Mouse (Mus musculus) cerebral cortex, adult 2 months (tissue): ENCODE measurements around the gene Dhh.

ENCODE experiments used
- WGBS: fragments of 180-500 bp; shearing (Covaris S2); methylation state at CpG from one replicate; pipeline ENCODE4 v1.1.7; 2018; 5-methylcytosine and 5-hydroxymethylcytosine counted together

Dhh gene

DNA sequence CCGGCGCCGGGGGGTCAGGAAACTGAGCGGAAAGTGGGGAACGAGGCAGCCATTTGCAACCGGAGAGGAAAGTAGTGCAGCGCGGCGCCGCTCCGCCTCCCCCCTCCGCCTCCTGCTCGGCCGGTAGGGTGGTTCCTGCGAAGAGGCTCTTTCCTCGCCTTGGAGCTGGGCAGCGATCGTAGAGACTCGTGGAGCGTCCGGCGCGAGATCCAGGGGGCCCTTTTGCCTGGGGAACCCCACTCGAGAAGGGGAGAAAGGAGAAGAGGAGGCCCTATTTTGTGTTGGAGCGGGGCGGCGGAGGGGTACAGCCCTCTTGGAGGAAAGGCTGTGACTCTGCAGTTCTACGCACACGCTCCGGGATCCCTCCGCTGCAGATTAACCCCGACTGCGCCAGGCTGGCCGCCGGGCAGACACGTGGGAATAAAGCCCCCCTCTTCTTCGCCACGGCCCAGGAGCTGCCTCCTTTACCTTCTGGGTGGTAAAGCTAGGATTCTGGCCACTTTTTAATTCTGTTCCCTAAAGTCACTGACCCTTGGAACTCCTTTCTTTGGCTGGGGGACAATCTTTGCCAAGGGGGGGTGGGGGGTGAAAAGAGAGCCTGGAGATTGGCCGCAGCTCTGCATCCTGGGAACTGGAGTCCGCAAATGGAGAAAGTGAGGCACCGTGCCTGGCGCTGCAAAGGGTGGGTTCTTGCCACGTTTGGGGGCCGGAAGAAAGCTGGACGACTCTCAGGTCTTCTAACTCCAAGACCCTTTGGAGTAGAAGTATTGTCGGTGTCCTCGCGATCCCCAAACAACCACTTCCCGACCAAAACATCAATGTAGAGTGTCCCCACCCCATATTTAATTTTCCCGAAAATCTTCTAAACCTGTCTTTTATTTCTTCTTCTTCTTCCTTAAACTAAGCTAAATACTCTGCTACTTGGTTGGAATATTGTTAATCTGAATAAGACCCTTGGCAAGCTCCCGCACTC lies 26.1 kb downstream of the Dhh start:
- 1% methylated on average over 51 of the region's 51 CpGs for WGBS

DNA sequence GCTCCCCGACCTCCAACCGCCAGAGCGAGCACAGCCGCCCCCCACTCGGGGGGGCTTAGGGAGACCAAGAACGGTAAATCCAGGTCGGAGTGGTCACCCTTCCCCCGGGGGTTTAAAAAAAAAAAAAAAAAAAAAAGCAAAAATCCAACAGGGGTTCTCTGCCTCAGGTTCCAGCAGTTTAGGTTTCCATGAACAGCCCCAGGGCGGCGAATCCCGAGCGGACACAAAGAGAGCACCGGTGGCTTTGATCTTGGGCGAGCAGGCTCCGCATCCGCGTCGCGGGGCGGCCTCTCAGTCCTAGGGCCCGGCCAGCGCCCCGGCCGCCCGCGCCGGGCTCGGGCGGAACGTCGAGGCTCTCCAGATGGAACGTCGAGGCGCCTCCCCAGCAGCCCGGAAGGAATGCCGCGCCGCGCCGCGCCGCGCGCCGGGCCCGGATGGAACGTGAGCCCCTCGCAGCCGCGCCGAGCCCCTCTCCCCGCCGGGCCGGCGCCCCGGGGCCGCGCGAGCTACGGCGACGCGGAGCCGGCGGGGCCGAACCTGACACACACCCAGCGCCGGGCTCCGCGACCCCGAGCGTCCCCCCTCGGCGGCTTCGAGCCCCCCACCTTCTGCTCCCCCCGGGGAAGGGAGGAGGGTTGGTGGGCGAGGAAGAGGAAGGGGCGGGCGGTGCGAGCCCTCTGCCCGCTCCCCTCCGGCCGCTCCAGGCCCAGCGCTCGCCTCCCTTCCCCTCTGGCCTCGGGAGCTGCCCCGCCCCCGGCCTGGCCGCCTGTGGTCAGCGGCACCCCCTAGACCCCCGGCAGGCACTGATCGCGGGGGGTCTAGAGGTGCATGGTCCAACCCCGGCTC lies 27.0 kb downstream of the Dhh start, which contains the start of gene Kmt2d:
Gene Kmt2d (minus strand): TSS at position 135 of the 846 bp plus-strand sequence.
- under 1% methylated on average over 91 of the region's 94 CpGs for WGBS

GRCm38 (mm10) chr15:98870179-98871069 lies 27.9 kb downstream of the Dhh start:
- WGBS, result under 1% methylated on average over 16 of the region's 16 CpGs

GRCm38 (mm10) chr15:98869342-98870178 lies 28.8 kb downstream of the Dhh start:
- 4% methylated on average over 8 of the region's 8 CpGs for WGBS

DNA sequence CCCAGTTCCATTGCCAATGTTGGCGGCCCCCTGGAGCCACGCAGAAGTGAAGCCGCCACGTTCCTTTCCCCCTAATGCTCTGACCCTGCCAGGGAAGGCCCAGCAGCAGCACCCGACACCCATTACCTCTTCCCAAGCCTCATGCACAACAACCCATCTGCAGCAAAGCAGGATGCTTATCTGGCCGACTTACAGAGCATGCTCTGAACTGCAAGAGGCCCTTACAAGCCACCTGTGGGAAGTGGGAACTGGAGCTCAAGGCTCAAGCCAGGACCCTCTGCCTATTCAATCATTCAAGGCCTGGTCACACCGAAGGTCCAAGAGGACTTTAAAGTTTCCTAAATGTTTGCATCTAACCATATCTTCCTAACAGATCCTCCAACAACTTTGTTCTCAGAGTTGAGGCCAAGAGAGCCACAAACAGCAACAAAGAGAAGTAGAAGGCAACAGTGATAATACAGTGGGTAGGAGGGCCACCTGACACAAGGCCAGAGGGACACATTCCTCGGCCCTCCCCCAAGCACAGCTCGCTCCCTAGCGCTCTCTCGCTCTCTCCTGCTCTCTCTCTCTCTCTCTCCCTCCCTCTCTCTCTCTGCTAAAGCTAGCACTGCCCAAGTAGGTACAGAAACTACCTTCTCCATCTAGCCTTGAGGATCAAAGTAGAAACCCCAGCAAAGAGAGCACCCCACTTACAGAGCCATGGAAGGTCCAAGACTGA lies 29.8 kb downstream of the Dhh start:
- 16% methylated on average over 11 of the region's 11 CpGs for WGBS

DNA sequence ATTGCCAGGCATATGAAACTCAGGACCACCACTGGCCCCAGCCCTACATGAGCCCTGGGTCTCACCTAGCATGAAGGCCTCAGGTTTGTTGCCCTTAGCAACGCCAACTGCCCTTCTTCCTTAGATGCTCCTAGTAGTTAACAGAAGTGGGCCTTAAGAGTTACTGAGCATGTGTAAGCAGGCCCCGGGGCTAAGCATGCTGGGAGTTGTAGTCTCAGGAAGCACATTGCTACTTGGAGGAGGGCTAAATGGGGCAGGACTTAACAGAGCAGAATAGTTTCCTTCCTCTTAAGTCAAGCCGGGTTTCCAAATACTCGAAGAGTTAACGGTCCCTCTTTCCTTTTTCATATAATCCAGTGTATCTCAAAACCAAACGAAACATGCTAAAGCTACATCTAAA lies 31.0 kb downstream of the Dhh start:
- WGBS, result 19% methylated on average over 6 of the region's 6 CpGs

DNA sequence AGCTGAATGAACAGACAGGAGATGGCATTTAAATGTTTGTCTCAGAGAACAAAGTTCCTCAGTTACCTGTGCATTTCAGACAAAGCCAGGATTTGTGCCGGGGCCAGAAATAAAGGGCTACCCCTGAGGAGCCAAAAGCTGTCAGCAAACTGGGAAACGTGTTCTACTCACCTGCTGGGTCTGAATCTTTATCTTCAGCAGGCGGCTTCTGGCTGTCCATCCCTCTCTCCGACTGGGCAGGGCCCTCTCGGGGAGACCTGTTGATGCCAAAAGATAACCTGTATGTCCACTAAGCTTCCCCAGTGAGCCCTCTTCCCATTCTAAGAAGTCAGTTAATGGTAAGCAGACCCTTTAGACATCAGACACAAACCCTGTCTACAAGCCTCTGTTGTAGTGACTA lies 31.8 kb downstream of the Dhh start:
- 79% methylated on average over 5 of the region's 5 CpGs for WGBS

- WGBS, result 95% methylated on average over 8 of the region's 8 CpGs
Measured at GRCm38 (mm10) chr15:98865771-98866170, 32.6 kb downstream of the Dhh start.

GRCm38 (mm10) chr15:98864951-98865350 lies 33.4 kb downstream of the Dhh start:
- 92% methylated on average over 6 of the region's 6 CpGs for WGBS

DNA sequence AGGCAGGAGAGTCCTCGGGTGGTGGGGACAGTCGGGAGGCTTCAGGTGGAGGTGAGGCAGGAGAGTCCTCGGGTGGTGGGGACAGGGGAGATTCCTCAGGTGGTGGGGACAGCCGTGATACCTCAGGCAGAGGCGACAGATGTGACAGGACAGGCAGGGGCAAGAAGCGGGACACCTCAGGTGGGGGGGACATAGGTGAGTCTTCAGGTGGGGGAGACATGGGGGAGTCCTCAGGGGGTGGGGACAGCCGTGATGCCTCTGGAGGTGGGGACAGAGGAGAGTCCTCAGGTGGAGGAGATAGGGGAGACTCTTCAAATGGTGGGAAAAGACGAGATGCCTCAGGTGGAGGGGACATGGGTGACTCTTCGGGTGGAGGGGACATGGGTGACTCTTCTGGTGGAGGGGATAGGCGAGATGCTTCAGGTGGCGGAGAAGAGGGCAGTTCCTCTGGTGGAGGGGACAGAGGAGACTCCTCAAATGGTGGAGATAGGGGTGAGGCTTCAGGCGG lies 34.8 kb downstream of the Dhh start:
- WGBS, result 93% methylated on average over 12 of the region's 12 CpGs

DNA sequence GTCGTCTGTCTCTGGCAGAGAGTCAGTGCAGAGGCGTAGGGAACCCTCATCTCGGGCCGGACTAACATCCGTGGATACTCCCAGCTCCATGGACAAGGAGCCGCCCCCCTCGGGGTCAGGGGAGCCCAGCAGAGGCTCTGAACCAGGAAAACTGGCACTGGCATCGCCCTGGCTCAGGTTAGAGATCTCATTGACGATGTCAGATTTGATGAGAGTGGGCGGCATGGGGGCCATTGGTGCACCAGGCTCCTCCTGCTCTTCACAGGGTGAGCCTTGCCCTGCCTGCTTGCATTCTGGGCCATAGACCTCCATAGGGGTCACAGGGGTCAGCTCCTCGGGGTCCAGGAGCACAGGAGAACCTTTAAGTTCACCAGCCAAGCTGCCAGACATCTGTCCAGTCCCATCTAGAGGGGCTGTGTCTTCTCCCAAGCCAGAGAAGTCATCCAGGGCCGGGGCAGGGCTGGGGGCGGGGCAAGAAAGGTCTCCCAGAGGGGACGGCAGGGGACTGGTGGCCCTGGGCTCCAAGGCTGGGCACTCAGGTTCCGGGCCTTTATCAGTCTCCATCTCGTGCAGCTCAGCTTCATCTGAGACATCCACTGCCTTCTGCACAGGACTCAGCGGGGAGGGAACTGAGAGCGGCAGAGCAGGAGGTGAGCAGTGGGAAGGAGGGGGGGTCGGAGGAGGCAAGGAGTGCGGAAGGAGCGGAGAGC lies 36.5 kb downstream of the Dhh start:
- WGBS, result 81% methylated on average over 21 of the region's 21 CpGs

DNA sequence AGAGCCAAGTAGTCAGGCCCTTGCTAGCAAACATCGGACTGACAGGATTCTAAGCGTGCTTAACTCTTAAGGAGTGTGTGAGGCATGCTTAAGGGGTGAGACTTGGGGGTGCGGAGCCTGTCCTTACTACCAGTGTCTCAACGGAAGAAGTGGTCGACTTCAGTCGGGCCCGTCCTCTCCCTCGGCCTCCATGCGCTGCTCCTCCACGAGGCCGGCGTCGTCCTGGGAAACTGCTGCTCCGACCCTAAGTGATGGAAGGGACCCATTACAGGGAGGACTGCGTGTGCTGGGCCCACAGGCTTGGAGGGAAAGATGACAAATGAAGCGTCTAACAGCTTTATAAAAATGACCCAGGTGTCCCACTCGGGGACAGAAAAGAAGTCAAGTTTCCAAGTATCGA lies 37.4 kb downstream of the Dhh start:
- WGBS, result 93% methylated on average over 18 of the region's 18 CpGs

DNA sequence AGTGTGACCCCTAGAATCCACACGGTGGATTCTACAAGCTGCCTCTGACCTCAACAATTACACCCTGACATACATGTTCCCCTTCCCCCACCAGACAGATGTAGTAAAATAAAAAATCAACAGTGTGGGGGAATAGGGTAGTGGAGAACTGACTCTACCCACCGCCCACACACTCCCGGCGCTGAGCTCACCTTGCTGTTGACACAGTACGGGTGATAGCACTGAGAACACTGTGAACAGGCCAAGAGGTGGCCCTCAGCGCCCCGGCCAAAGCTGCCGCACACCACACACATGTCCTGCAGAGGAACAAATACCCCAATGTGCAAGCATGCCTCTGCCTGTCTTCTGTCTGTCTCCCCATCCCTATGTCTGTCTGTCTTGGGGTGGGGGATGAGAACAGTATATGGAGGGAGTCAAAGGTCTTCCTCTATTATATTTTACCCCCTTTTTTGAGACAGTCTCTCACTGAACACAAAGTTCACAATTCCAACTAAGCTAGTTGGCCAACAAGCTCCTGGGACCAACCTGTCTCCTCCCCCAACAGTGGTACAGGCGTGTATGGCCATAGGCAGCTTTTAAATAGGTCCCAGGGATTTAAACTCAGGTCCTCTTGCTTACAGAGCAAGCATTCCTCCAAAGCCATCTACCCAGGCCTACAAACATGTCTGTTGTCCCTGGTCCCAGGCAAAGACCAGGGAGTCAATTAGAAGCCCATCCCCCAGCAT lies 38.9 kb downstream of the Dhh start:
- WGBS, result 75% methylated on average over 9 of the region's 9 CpGs

- WGBS, result 90% methylated on average over 16 of the region's 16 CpGs
Measured at GRCm38 (mm10) chr15:98854214-98854613, 44.1 kb downstream of the Dhh start.

DNA sequence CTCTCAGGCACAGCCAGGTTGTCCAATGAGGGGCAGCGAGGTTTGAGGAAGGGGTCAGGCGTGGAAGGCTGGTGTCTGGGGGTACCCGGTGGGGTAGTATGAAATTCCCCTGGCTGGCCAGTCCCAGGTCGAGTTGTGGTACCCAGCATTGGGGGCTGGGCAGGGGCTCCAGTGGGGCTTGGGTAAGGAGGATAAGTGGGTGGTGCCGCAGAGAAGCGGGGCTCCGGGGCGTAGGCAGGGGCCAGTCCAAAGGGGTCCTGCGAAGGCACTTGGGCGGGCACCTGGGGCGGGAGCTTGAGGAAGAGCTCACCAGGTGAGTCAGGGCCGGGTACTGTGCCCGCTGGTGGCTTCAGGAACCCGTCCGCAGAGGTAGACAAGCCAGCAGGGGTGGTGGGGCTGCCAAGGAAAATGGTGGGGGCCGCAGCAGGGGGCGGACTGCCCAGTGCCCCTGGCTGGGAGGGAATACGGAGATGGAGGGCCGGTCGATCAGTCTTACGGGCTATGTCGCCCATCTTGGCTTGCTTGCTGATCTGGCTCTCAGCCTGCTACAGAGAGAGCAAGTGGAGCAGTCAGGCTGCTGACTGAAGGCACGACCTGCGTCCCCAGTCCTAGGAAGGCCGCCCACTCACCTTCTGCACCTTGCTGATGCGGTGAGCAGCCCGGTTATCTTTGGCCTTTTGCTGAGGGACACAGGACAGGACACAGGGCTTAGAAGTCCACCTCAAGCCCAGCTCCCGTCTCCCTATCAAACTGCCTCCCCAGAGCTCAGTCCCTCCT lies 45.0 kb downstream of the Dhh start:
- 84% methylated on average over 28 of the region's 28 CpGs for WGBS

DNA sequence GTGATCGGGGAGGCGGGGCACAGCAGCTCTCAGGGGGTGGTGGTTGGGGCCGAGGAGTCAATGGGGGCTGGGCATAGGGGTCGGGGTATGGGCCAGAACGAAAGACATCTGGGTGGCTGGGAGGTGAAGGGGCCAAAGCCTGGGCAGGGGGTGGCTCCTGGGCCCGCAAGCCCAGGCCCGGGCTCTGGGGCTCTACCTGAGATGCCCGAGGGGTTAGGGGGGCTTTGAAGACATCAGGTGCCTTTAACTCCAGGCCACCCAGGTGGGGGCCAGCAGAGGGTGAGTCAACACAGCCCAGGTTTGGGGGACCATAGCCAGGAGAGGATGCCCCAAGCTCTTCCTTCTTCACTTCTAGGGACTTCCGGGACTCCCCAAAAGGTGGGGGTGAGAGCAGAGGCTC lies 45.6 kb downstream of the Dhh start:
- 90% methylated on average over 9 of the region's 9 CpGs for WGBS

GRCm38 (mm10) chr15:98852071-98852470 lies 46.3 kb downstream of the Dhh start:
- WGBS, result 91% methylated on average over 9 of the region's 9 CpGs
